Mouse (Mus musculus) liver, adult 2 months (tissue): ENCODE measurements around the gene Gpc6.

Experiments used
- CTCF ChIP-seq: fragments of 200-500 bp; IDR thresholded peaks from 2 replicates; pipeline ENCODE4 v1.5.1; 2011; ENCODE audit warnings: low read depth, low read length, control low read depth
- POLR2A ChIP-seq: fragments of 200-500 bp; IDR thresholded peaks from 2 replicates; pipeline ENCODE4 v1.6.1; 2011; ENCODE audit warnings: low read length, control low read depth; ENCODE audit not compliant: insufficient read depth; ENCODE audit errors: extremely low read depth

DNA sequence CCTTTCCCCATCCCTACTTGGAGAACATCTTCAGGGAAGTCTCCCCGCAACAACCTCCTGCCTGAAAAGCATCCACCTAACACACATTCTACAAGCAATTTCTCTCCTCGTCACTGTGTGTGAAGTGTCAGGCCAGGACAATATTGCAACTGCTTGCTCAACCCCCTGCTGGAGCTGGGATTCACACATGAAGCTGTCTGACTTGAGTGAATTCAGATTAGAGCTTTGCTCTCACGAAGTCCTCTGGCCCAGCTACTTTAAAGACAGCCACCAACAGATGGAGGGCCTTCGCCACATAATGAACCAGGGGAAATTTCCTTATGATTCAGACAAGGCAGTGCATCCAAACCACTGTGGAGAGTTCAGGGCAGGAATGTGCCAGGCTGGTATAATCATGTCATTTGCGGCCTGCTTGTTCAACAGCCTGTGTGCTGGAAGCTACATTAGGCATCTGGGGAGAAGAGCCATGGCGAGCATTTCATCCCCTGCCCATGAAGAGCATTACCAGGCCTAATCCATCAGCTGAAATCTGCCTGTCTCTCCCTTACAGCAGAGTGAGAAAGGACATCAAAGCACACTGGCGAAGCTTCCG lies 858.7 kb downstream of the Gpc6 start:
- no peak for TF ChIP-seq CTCF
- TF ChIP-seq POLR2A, result no peak
